Mouse (Mus musculus): Measurements from ENCODE around the gene Tktl1. TPM values are rescaled to one million over a fixed set of nuclear protein-coding genes. Genes with fewer than 3 reads are reported as not detected.

Gene Tktl1
- polyA plus RNA-seq, 1 experiment, result not detected

Other genes starting within 250 kb of the Tktl1 start
- 33.3 and 35.8 TPM in 2 replicates for gene Renbp, start 246.4 kb upstream of the Tktl1 start, polyA plus RNA-seq (2012; rRNA removed)
- gene Hcfc1, start 210.9 kb upstream of the Tktl1 start, polyA plus RNA-seq (2012; rRNA removed), result 36.2 and 66.9 TPM in 2 replicates
- gene Irak1, start 153.3 kb upstream of the Tktl1 start, polyA plus RNA-seq (2012; rRNA removed), result 230 and 236 TPM in 2 replicates
- gene Opn1mw, start 49.8 kb upstream of the Tktl1 start, polyA plus RNA-seq (2012; rRNA removed), result 1.7 TPM in 2 replicates
- 7.8 and 16.5 TPM in 2 replicates for gene Mecp2, start 41.9 kb upstream of the Tktl1 start, polyA plus RNA-seq (2012; rRNA removed)
- not detected in 2 replicates for gene Tex28, start 9.4 kb upstream of the Tktl1 start, polyA plus RNA-seq (2012; rRNA removed)
- gene Flna, start 72.6 kb downstream of the Tktl1 start, polyA plus RNA-seq (2012; rRNA removed), result 707 and 874 TPM in 2 replicates
- gene Emd, start 77.4 kb downstream of the Tktl1 start, polyA plus RNA-seq (2012; rRNA removed), result 54.6 and 56.1 TPM in 2 replicates
- 2,430 and 2,738 TPM in 2 replicates for gene Rpl10, start 93.6 kb downstream of the Tktl1 start, polyA plus RNA-seq (2012; rRNA removed)
- gene Taz, start 104.7 kb downstream of the Tktl1 start, polyA plus RNA-seq (2012; rRNA removed), result 160 and 171 TPM in 2 replicates
- gene Dnase1l1, start 105.1 kb downstream of the Tktl1 start, polyA plus RNA-seq (2012; rRNA removed), result 26.7 and 33.1 TPM in 2 replicates
- gene Atp6ap1, start 119.8 kb downstream of the Tktl1 start, polyA plus RNA-seq (2012; rRNA removed), result 445 and 453 TPM in 2 replicates
- gene Gdi1, start 127.7 kb downstream of the Tktl1 start, polyA plus RNA-seq (2012; rRNA removed), result 180 and 211 TPM in 2 replicates
- 13.3 and 19.5 TPM in 2 replicates for gene Fam50a, start 135.8 kb downstream of the Tktl1 start, polyA plus RNA-seq (2012; rRNA removed)
- gene Plxna3, start 151.8 kb downstream of the Tktl1 start, polyA plus RNA-seq (2012; rRNA removed), result 24.7 and 30.8 TPM in 2 replicates
- 84.5 and 107 TPM in 2 replicates for gene Lage3, start 176.4 kb downstream of the Tktl1 start, polyA plus RNA-seq (2012; rRNA removed)
- gene Ubl4a, start 196.0 kb downstream of the Tktl1 start, polyA plus RNA-seq (2012; rRNA removed), result 47.6 and 59.2 TPM in 2 replicates
- gene Slc10a3, start 196.1 kb downstream of the Tktl1 start, polyA plus RNA-seq (2012; rRNA removed), result 27.1 and 30.5 TPM in 2 replicates
- 64.3 and 70.1 TPM in 2 replicates for gene Fam3a, start 216.0 kb downstream of the Tktl1 start, polyA plus RNA-seq (2012; rRNA removed)
- gene Ikbkg, start 216.0 kb downstream of the Tktl1 start, polyA plus RNA-seq (2012; rRNA removed), result 20.6 and 21.6 TPM in 2 replicates

Data from gonadal fat pad, adult 2 months (tissue).